Mouse (Mus musculus): ENCODE data around the gene Smurf2.

GRCm38 (mm10) chr11:106820972-106821371 is 99.5 kb downstream of the Smurf2 start:
- TF ChIP-seq TAL1 (IDR thresholded peaks at IDR 0.05; ENCODE audit: low read length) (no peak), GATA1 (IDR thresholded peaks at IDR 0.05; ENCODE audit: low read length) (no peak)
